Mouse (Mus musculus) MEL (cell line): ENCODE results near the gene 1700014D04Rik. TPM values are rescaled to one million over a fixed set of nuclear protein-coding genes. Genes with fewer than 3 reads are reported as not detected.

Experiments
- DNase-seq: peaks from one replicate; pipeline ENCODE4 v3.0.0; 2011; ENCODE audit warnings: low read depth, low spot score
- H3K27ac ChIP-seq: 2 replicates; pipeline ENCODE4 v1.5.1; 2012; ENCODE audit warnings: low read depth, mild to moderate bottlenecking, control low read depth, low read length, moderate library complexity; ENCODE audit not compliant: control insufficient read depth
- H3K27me3 ChIP-seq, 2 experiments: fragments of 150-350 bp in 1 of 2; sonication (generic) in 1 of 2; 2 replicates each; pipeline ENCODE4 v1.6.1; 2012; ENCODE audit warnings: low read length in 2 of 2, mild to moderate bottlenecking in 2 of 2, improper control_type of control experiment in 1 of 2, moderate library complexity in 1 of 2; ENCODE audit not compliant: insufficient read depth in 2 of 2, control insufficient read depth in 1 of 2
- H3K36me3 ChIP-seq, 2 experiments: 2 replicates each; pipeline ENCODE4 v1.6.1; 2012 to 2014; ENCODE audit warnings: low read length in 2 of 2, improper control_type of control experiment in 1 of 2, inconsistent platforms in 1 of 2, mild to moderate bottlenecking in 1 of 2; ENCODE audit not compliant: insufficient read depth in 2 of 2, control insufficient read depth in 1 of 2
- H3K4me1 ChIP-seq, 2 experiments: fragments of 150-350 bp in 1 of 2; sonication (generic) in 1 of 2; 2 replicates each; pipeline ENCODE4 v1.6.1; 2012; ENCODE audit warnings: low read length in 2 of 2, improper control_type of control experiment in 1 of 2, mild to moderate bottlenecking in 1 of 2; ENCODE audit not compliant: insufficient read depth in 2 of 2, control insufficient read depth in 1 of 2
- H3K4me3 ChIP-seq, 2 experiments: fragments of 150-350 bp in 1 of 2; sonication (generic) in 1 of 2; 2 replicates each; pipeline ENCODE4 v1.5.1; 2012; ENCODE audit warnings: low read depth in 2 of 2, low read length in 2 of 2, mild to moderate bottlenecking in 2 of 2, moderate library complexity in 2 of 2, control low read depth in 1 of 2, improper control_type of control experiment in 1 of 2; ENCODE audit not compliant: control insufficient read depth in 1 of 2, insufficient read depth in 1 of 2
- H3K79me2 ChIP-seq: 2 replicates; pipeline ENCODE4 v1.6.1; 2012; ENCODE audit warnings: mild to moderate bottlenecking, low read length, moderate library complexity; ENCODE audit not compliant: control insufficient read depth, poor library complexity, insufficient read depth
- H3K9ac ChIP-seq: 2 replicates; pipeline ENCODE4 v1.6.1; 2012; ENCODE audit warnings: low read depth, mild to moderate bottlenecking, control low read depth, low read length, moderate library complexity; ENCODE audit not compliant: control insufficient read depth, poor library complexity, severe bottlenecking
- H3K9me3 ChIP-seq: fragments of 150-350 bp; sonication (generic); replicated peaks from 2 replicates; pipeline ENCODE4 v1.6.1; 2012; ENCODE audit warnings: mild to moderate bottlenecking, low read length, improper control_type of control experiment, moderate library complexity; ENCODE audit not compliant: insufficient read depth
- CTCF ChIP-seq, 3 experiments: IDR thresholded peaks in 2 of 3; conservative IDR thresholded peaks in 1 of 3; 2 replicates each; pipeline ENCODE4 v1.5.1; 2011 to 2012; ENCODE audit warnings: low read length in 3 of 3, low read depth in 2 of 3, mild to moderate bottlenecking in 2 of 3, improper control_type of control experiment in 1 of 3, inconsistent platforms in 1 of 3, mixed read lengths in 1 of 3, moderate library complexity in 1 of 3; ENCODE audit not compliant: control insufficient read depth in 1 of 3, insufficient read depth in 1 of 3, poor library complexity in 1 of 3, severe bottlenecking in 1 of 3
- E2F4 ChIP-seq: IDR thresholded peaks from 2 replicates; pipeline ENCODE4 v1.6.1; 2011; ENCODE audit warnings: low read depth, low read length, improper control_type of control experiment, borderline replicate concordance
- ELF1 ChIP-seq: IDR thresholded peaks from 2 replicates; pipeline ENCODE4 v1.6.1; 2014; ENCODE audit warnings: low read depth, mild to moderate bottlenecking, inconsistent platforms, low read length, improper control_type of control experiment, moderate library complexity
- EP300 ChIP-seq, 2 experiments: IDR thresholded peaks; 2 replicates each; pipeline ENCODE4 v1.6.1; 2011; ENCODE audit warnings: improper control_type of control experiment in 2 of 2, low read length in 2 of 2, low read depth in 1 of 2, mild to moderate bottlenecking in 1 of 2
- GABPA ChIP-seq: IDR thresholded peaks from 2 replicates; pipeline ENCODE4 v1.6.1; 2012; ENCODE audit warnings: low read depth, mild to moderate bottlenecking, inconsistent platforms, low read length, improper control_type of control experiment, moderate library complexity
- GATA1 ChIP-seq: IDR thresholded peaks from 2 replicates; pipeline ENCODE4 v1.6.1; 2011; ENCODE audit warnings: low read depth, low read length, improper control_type of control experiment
- HCFC1 ChIP-seq: IDR thresholded peaks from 2 replicates; pipeline ENCODE4 v1.6.1; 2012; ENCODE audit warnings: low read depth, mild to moderate bottlenecking, inconsistent platforms, low read length, improper control_type of control experiment, moderate library complexity
- MAFK ChIP-seq: IDR thresholded peaks from 2 replicates; pipeline ENCODE4 v1.6.1; 2011; ENCODE audit warnings: low read depth, mild to moderate bottlenecking, low read length, improper control_type of control experiment, borderline replicate concordance
- MAX ChIP-seq: IDR thresholded peaks from 2 replicates; pipeline ENCODE4 v1.6.1; 2011; ENCODE audit warnings: low read length, improper control_type of control experiment
- MAZ ChIP-seq: IDR thresholded peaks from 2 replicates; pipeline ENCODE4 v1.6.1; 2012; ENCODE audit warnings: low read depth, mild to moderate bottlenecking, inconsistent platforms, low read length, improper control_type of control experiment
- MEF2A ChIP-seq: IDR thresholded peaks from 2 replicates; pipeline ENCODE4 v1.6.1; 2014; ENCODE audit warnings: low read depth, mild to moderate bottlenecking, inconsistent platforms, low read length, improper control_type of control experiment; ENCODE audit not compliant: poor library complexity, insufficient replicate concordance, severe bottlenecking; ENCODE audit errors: extremely low read depth
- MYB ChIP-seq: IDR thresholded peaks from 2 replicates; pipeline ENCODE4 v1.6.1; 2011; ENCODE audit warnings: mild to moderate bottlenecking, low read depth, low read length, improper control_type of control experiment
- MYC ChIP-seq: IDR thresholded peaks from 2 replicates; pipeline ENCODE4 v1.6.1; 2011; ENCODE audit warnings: low read depth, mild to moderate bottlenecking, low read length, improper control_type of control experiment, moderate library complexity
- NELFE ChIP-seq: IDR thresholded peaks from 2 replicates; pipeline ENCODE4 v1.6.1; 2011; ENCODE audit warnings: low read depth, low read length, improper control_type of control experiment
- NRF1 ChIP-seq: IDR thresholded peaks from 2 replicates; pipeline ENCODE4 v1.6.1; 2014; ENCODE audit warnings: low read depth, mild to moderate bottlenecking, inconsistent platforms, low read length, improper control_type of control experiment, moderate library complexity; ENCODE audit not compliant: poor library complexity, insufficient read depth, severe bottlenecking
- POLR2A ChIP-seq, 2 experiments: IDR thresholded peaks; 2 replicates each; pipeline ENCODE4 v1.6.1; 2011 to 2012; ENCODE audit warnings: low read length in 2 of 2, mild to moderate bottlenecking in 2 of 2, control low read depth in 1 of 2, improper control_type of control experiment in 1 of 2, low read depth in 1 of 2, moderate library complexity in 1 of 2; ENCODE audit not compliant: control insufficient read depth in 1 of 2, insufficient read depth in 1 of 2, poor library complexity in 1 of 2
- RAD21 ChIP-seq: IDR thresholded peaks from 2 replicates; pipeline ENCODE4 v1.6.1; 2011; ENCODE audit warnings: mild to moderate bottlenecking, low read depth, low read length, improper control_type of control experiment
- SMC3 ChIP-seq: IDR thresholded peaks from 2 replicates; pipeline ENCODE4 v1.6.1; 2011; ENCODE audit warnings: low read depth, low read length, improper control_type of control experiment
- TAL1 ChIP-seq: IDR thresholded peaks from 2 replicates; pipeline ENCODE4 v1.6.1; 2012; ENCODE audit warnings: mild to moderate bottlenecking, inconsistent platforms, low read length, moderate library complexity, mixed read lengths
- TBP ChIP-seq: IDR thresholded peaks from 2 replicates; pipeline ENCODE4 v1.8.0; 2011; ENCODE audit warnings: low read depth, low read length, improper control_type of control experiment
- UBTF ChIP-seq: IDR thresholded peaks from 2 replicates; pipeline ENCODE4 v1.6.1; 2012; ENCODE audit warnings: low read depth, mild to moderate bottlenecking, inconsistent platforms, low read length, improper control_type of control experiment, moderate library complexity, borderline replicate concordance; ENCODE audit not compliant: insufficient read depth
- USF1 ChIP-seq: IDR thresholded peaks from 2 replicates; pipeline ENCODE4 v1.6.1; 2014; ENCODE audit warnings: low read depth, mild to moderate bottlenecking, inconsistent platforms, low read length, improper control_type of control experiment, moderate library complexity
- USF2 ChIP-seq, 2 experiments: IDR thresholded peaks; 2 replicates each; pipeline ENCODE4 v1.6.1; 2011 to 2012; ENCODE audit warnings: improper control_type of control experiment in 2 of 2, low read length in 2 of 2, borderline replicate concordance in 1 of 2, inconsistent platforms in 1 of 2, low read depth in 1 of 2, mild to moderate bottlenecking in 1 of 2; ENCODE audit not compliant: insufficient read depth in 1 of 2
- ZC3H11A ChIP-seq: IDR thresholded peaks from 2 replicates; pipeline ENCODE4 v1.6.1; 2012; ENCODE audit warnings: low read depth, mild to moderate bottlenecking, inconsistent platforms, low read length, improper control_type of control experiment
- polyA plus RNA-seq, 2 experiments: library from polyadenylated mRNA; stranded (reverse) in 1 of 2; unstranded in 1 of 2; fragments of >175 nt in 1 of 2; fragments of >200 nt in 1 of 2; gene quantifications; 2 replicates each; pipeline versions ENCODE4 v1.2.1 to v1.2.4; 2012; ENCODE audit warnings: low replicate concordance in 2 of 2, low read depth in 1 of 2; ENCODE audit not compliant: insufficient read length in 2 of 2, insufficient read depth in 1 of 2, missing spikeins in 1 of 2
- total RNA-seq: library from RNA; depleted of rRNA; stranded (reverse); fragments of 300-350 nt; gene quantifications from 2 replicates; pipeline ENCODE4 v1.2.3, GENCODE M21; 2012

The 1700014D04Rik gene
- total and polyA plus RNA-seq, 3 experiments, result 0.06 TPM; not detected in 2

DNA sequence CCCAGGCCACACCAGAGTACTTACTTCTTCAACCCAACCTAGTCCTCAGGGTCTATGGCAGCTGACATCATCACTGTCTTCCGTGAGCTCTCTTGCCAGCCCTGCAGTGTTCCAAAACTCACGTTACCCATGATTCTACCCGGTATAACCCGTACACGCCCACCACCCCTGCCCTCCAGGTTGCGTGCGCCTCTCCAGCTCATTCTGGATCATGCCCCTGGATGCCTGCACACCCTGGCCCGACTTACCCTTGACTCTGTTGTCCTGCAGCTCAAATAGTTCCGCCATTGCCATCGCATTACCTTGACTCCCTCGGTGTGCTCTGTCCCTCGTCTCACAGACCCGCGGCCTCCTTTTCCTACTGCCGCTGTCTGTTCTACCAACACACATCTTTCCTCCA, 36.3 kb downstream of the 1700014D04Rik start, which contains the start of gene Spata31d1a:
Gene Spata31d1a, minus strand, starts transcription at position 101 of the 400 bp plus-strand sequence.
- no peak for DNase-seq
- Histone ChIP-seq H3K36me3 (no peaks in the 10 kb centered on the region), H3K79me2 (no peaks in the 10 kb centered on the region), H3K4me1 (no peaks in the 10 kb centered on the region), H3K4me3 (no peak within 1 kb of the TSS), H3K9me3 (no peaks in the 10 kb centered on the region), H3K9ac (no peak within 1 kb of the TSS), H3K27ac (no peak within 1 kb of the TSS), H3K27me3 (peaks cover 2 to 6% of the 10 kb centered on the region in 2 experiments)
- TF ChIP-seq MAX (no peak), TAL1 (no peak), USF2 (IDR thresholded peaks at IDR 0.05; ENCODE audit: borderline replicate concordance in 1 of 2, insufficient read depth in 1 of 2, low read depth in 1 of 2, low read length in 2 of 2) (no peak), UBTF (no peak), MYC (no peak), EP300 (IDR thresholded peaks at IDR 0.05; ENCODE audit: low read depth in 1 of 2, low read length in 2 of 2) (no peak), ELF1 (no peak), USF1 (no peak), ZC3H11A (no peak), E2F4 (no peak), MAFK (no peak), MAZ (no peak), MYB (no peak), RAD21 (no peak), CTCF (IDR thresholded peaks at IDR 0.05 in 2 of 3, conservative IDR thresholded peaks at IDR 0.05 in 1 of 3; ENCODE audit: control insufficient read depth in 1 of 3, insufficient read depth in 1 of 3, low read depth in 2 of 3, low read length in 3 of 3, poor library complexity in 1 of 3, severe bottlenecking in 1 of 3) (no peak), NELFE (no peak)

- H3K9ac ChIP-seq, result no peak overlapping the region
- H3K9me3 ChIP-seq, result no peaks in the 10 kb centered on the region
- no peak for DNase-seq
- H3K79me2 ChIP-seq, result no peaks in the 10 kb centered on the region
- H3K27ac ChIP-seq, result no peak overlapping the region
- peaks cover 0 to 11% of the 10 kb centered on the region in 2 experiments for H3K27me3 ChIP-seq
- no peaks in the 10 kb centered on the region for H3K4me1 ChIP-seq
- no peaks in the 10 kb centered on the region for H3K36me3 ChIP-seq
- H3K4me3 ChIP-seq, result no peak overlapping the region
- TF ChIP-seq USF2 (IDR thresholded peaks at IDR 0.05; ENCODE audit: borderline replicate concordance in 1 of 2, insufficient read depth in 1 of 2, low read depth in 1 of 2, low read length in 2 of 2), result no peak
- TF ChIP-seq NRF1, result no peak
- TF ChIP-seq NELFE, result no peak
- no peak for TF ChIP-seq SMC3
- no peak for TF ChIP-seq GATA1
- no peak for TF ChIP-seq HCFC1
- no peak for TF ChIP-seq CTCF (IDR thresholded peaks at IDR 0.05 in 2 of 3, conservative IDR thresholded peaks at IDR 0.05 in 1 of 3; ENCODE audit: control insufficient read depth in 1 of 3, insufficient read depth in 1 of 3, low read depth in 2 of 3, low read length in 3 of 3, poor library complexity in 1 of 3, severe bottlenecking in 1 of 3)
- no peak for TF ChIP-seq MYB
- TF ChIP-seq MEF2A, result no peak
- TF ChIP-seq TBP, result no peak
- no peak for TF ChIP-seq POLR2A (IDR thresholded peaks at IDR 0.05; ENCODE audit: control insufficient read depth in 1 of 2, insufficient read depth in 1 of 2, low read depth in 1 of 2, low read length in 2 of 2, poor library complexity in 1 of 2)
- no peak for TF ChIP-seq MAFK
- TF ChIP-seq GABPA, result no peak
- TF ChIP-seq UBTF, result no peak
These were observed 42.0 kb downstream of the 1700014D04Rik start for GRCm38 (mm10) chr13:59704562-59704961.
